Mouse (Mus musculus): ENCODE measurements around the gene Mpc2. TPM values are rescaled to one million over a fixed set of nuclear protein-coding genes. Genes with fewer than 3 reads are reported as not detected.

The Mpc2 gene
- 145 and 179 TPM in 2 replicates for polyA plus RNA-seq (2016; fragmentation: Nextera tagmentation; extraction: Ambion mirVana)

- H3K4me1 ChIP-seq, result peaks cover 8% of the 10 kb centered on the region
- H3K27ac ChIP-seq, result peak within 1 kb of the TSS; percentile 95
- WGBS, result 1% methylated on average over 37 of the region's 37 CpGs
- no peaks in the 10 kb centered on the region for H3K36me3 ChIP-seq
- DNase-seq (ENCODE audit: low spot score), result peak; percentile 99
- no peaks in the 10 kb centered on the region for H3K27me3 ChIP-seq (ENCODE audit: insufficient read depth, poor library complexity, severe bottlenecking)
- no peaks in the 10 kb centered on the region for H3K9me3 ChIP-seq
- peak within 1 kb of the TSS; percentile 95 for H3K4me3 ChIP-seq
Observed at GRCm38 (mm10) chr1:165460360-165460800, at the start of gene Mpc2, which contains the start of gene Dcaf6. Mpc2 (plus strand) TSS chr1:165460637. Dcaf6 (minus strand) TSS chr1:165460475.

GRCm38 (mm10) chr1:165421357-165421915, 39.0 kb upstream of the Mpc2 start:
- H3K4me1 ChIP-seq, result no peaks in the 10 kb centered on the region
- DNase-seq (ENCODE audit: low spot score), result no peak
- WGBS, result 82% methylated on average over 7 of the region's 7 CpGs
- no peaks in the 10 kb centered on the region for H3K27me3 ChIP-seq (ENCODE audit: insufficient read depth, poor library complexity, severe bottlenecking)
- no peaks in the 10 kb centered on the region for H3K9me3 ChIP-seq
- no peak overlapping the region for H3K27ac ChIP-seq
- H3K36me3 ChIP-seq, result 0 out of 2 replicates have a peak, but pooled peaks cover 3% of the 10 kb centered on the region
- no peak overlapping the region for H3K4me3 ChIP-seq

- Histone ChIP-seq H3K4me3 (no peak overlapping the region), H3K4me1 (no peaks in the 10 kb centered on the region), H3K9me3 (no peaks in the 10 kb centered on the region), H3K27ac (no peak overlapping the region), H3K36me3 (0 out of 2 replicates have a peak, but pooled peaks cover 3% of the 10 kb centered on the region), H3K27me3 (ENCODE audit: insufficient read depth, poor library complexity, severe bottlenecking) (no peaks in the 10 kb centered on the region)
- no peak for DNase-seq (ENCODE audit: low spot score)
- WGBS, result 89% methylated on average over 2 of the region's 2 CpGs
Observed at GRCm38 (mm10) chr1:165426254-165426653, 34.2 kb upstream of the Mpc2 start.

GRCm38 (mm10) chr1:165432883-165433282, 27.6 kb upstream of the Mpc2 start:
- no peaks in the 10 kb centered on the region for H3K9me3 ChIP-seq
- no peaks in the 10 kb centered on the region for H3K4me1 ChIP-seq
- H3K36me3 ChIP-seq, result no peaks in the 10 kb centered on the region
- WGBS, result 72% methylated on average over 1 of the region's 1 CpGs
- H3K27me3 ChIP-seq (ENCODE audit: insufficient read depth, poor library complexity, severe bottlenecking), result no peaks in the 10 kb centered on the region
- H3K4me3 ChIP-seq, result no peak overlapping the region
- H3K27ac ChIP-seq, result no peak overlapping the region
- DNase-seq (ENCODE audit: low spot score), result no peak

- H3K27ac ChIP-seq, result no peak overlapping the region
- WGBS, result 92% methylated on average over 1 of the region's 1 CpGs
Observed at GRCm38 (mm10) chr1:165438289-165439021, 22.0 kb upstream of the Mpc2 start.

GRCm38 (mm10) chr1:165440788-165441187, 19.6 kb upstream of the Mpc2 start:
- no peak for DNase-seq (ENCODE audit: low spot score)
- Histone ChIP-seq H3K27me3 (ENCODE audit: insufficient read depth, poor library complexity, severe bottlenecking) (no peaks in the 10 kb centered on the region), H3K9me3 (no peaks in the 10 kb centered on the region), H3K36me3 (no peaks in the 10 kb centered on the region), H3K4me1 (peaks cover 12% of the 10 kb centered on the region), H3K4me3 (no peak overlapping the region), H3K27ac (no peak overlapping the region)
- 78% methylated on average over 3 of the region's 3 CpGs for WGBS

More at GRCm38 (mm10) chr1:165438289-165439021, 22.0 kb upstream of the Mpc2 start:
- no peak for DNase-seq (ENCODE audit: low spot score)
- H3K4me1 ChIP-seq, result peaks cover 12% of the 10 kb centered on the region
- no peaks in the 10 kb centered on the region for H3K36me3 ChIP-seq
- H3K9me3 ChIP-seq, result no peaks in the 10 kb centered on the region
- H3K27me3 ChIP-seq (ENCODE audit: insufficient read depth, poor library complexity, severe bottlenecking), result no peaks in the 10 kb centered on the region
- H3K4me3 ChIP-seq, result no peak overlapping the region

- peaks cover 12% of the 10 kb centered on the region for H3K4me1 ChIP-seq
- no peaks in the 10 kb centered on the region for H3K9me3 ChIP-seq
- no peak overlapping the region for H3K27ac ChIP-seq
- no peaks in the 10 kb centered on the region for H3K36me3 ChIP-seq
- no peaks in the 10 kb centered on the region for H3K27me3 ChIP-seq (ENCODE audit: insufficient read depth, poor library complexity, severe bottlenecking)
- DNase-seq (ENCODE audit: low spot score), result no peak
- H3K4me3 ChIP-seq, result no peak overlapping the region
Observed at GRCm38 (mm10) chr1:165441201-165441600, 19.2 kb upstream of the Mpc2 start.

GRCm38 (mm10) chr1:165441719-165442118, 18.7 kb upstream of the Mpc2 start:
- no peaks in the 10 kb centered on the region for H3K36me3 ChIP-seq
- WGBS, result 75% methylated on average over 3 of the region's 3 CpGs
- H3K4me1 ChIP-seq, result peaks cover 12% of the 10 kb centered on the region
- H3K27me3 ChIP-seq (ENCODE audit: insufficient read depth, poor library complexity, severe bottlenecking), result no peaks in the 10 kb centered on the region
- no peaks in the 10 kb centered on the region for H3K9me3 ChIP-seq
- no peak overlapping the region for H3K4me3 ChIP-seq
- no peak for DNase-seq (ENCODE audit: low spot score)
- H3K27ac ChIP-seq, result no peak overlapping the region

- 20% methylated on average over 7 of the region's 7 CpGs for WGBS
- peak overlapping the region; percentile 95 for H3K27ac ChIP-seq
Observed at GRCm38 (mm10) chr1:165459041-165459502, 1.4 kb upstream of the Mpc2 start.

GRCm38 (mm10) chr1:165459503-165460181, 795 bp upstream of the Mpc2 start:
- H3K27ac ChIP-seq, result peak overlapping the region; percentile 95
- H3K4me1 ChIP-seq, result peaks cover 8% of the 10 kb centered on the region
- H3K4me3 ChIP-seq, result peak overlapping the region; percentile 95
- under 1% methylated on average over 60 of the region's 60 CpGs for WGBS
- H3K9me3 ChIP-seq, result no peaks in the 10 kb centered on the region
- peak; percentile 89 for DNase-seq (ENCODE audit: low spot score)
- no peaks in the 10 kb centered on the region for H3K27me3 ChIP-seq (ENCODE audit: insufficient read depth, poor library complexity, severe bottlenecking)
- H3K36me3 ChIP-seq, result no peaks in the 10 kb centered on the region

More at GRCm38 (mm10) chr1:165459041-165459502, 1.4 kb upstream of the Mpc2 start:
- no peaks in the 10 kb centered on the region for H3K9me3 ChIP-seq
- H3K27me3 ChIP-seq (ENCODE audit: insufficient read depth, poor library complexity, severe bottlenecking), result no peaks in the 10 kb centered on the region
- peak overlapping the region; percentile 95 for H3K4me3 ChIP-seq
- DNase-seq (ENCODE audit: low spot score), result no peak
- peaks cover 8% of the 10 kb centered on the region for H3K4me1 ChIP-seq
- no peaks in the 10 kb centered on the region; the same call in 1 of the 2 replicates for H3K36me3 ChIP-seq

- peaks cover 8% of the 10 kb centered on the region for H3K4me1 ChIP-seq
- H3K9me3 ChIP-seq, result no peaks in the 10 kb centered on the region
- H3K36me3 ChIP-seq, result no peaks in the 10 kb centered on the region
- DNase-seq (ENCODE audit: low spot score), result peak; percentile 100
- WGBS, result under 1% methylated on average over 41 of the region's 41 CpGs
- H3K27ac ChIP-seq, result peak overlapping the region; percentile 95
- H3K27me3 ChIP-seq (ENCODE audit: insufficient read depth, poor library complexity, severe bottlenecking), result no peaks in the 10 kb centered on the region
- peak overlapping the region; percentile 95 for H3K4me3 ChIP-seq
Observed at GRCm38 (mm10) chr1:165460801-165461377, 452 bp downstream of the Mpc2 start.

GRCm38 (mm10) chr1:165461681-165462080, 1.2 kb downstream of the Mpc2 start:
- Histone ChIP-seq H3K27ac (peak overlapping the region; percentile 95), H3K4me1 (peaks cover 8% of the 10 kb centered on the region), H3K9me3 (no peaks in the 10 kb centered on the region), H3K4me3 (peak overlapping the region; percentile 95), H3K27me3 (ENCODE audit: insufficient read depth, poor library complexity, severe bottlenecking) (no peaks in the 10 kb centered on the region), H3K36me3 (no peaks in the 10 kb centered on the region)
- DNase-seq (ENCODE audit: low spot score), result no peak
- 5% methylated on average over 9 of the region's 9 CpGs for WGBS

Data from heart, embryonic 10.5 days (tissue).